Mouse (Mus musculus): ENCODE data around the gene Serinc3. TPM values are rescaled to one million over a fixed set of nuclear protein-coding genes. Genes with fewer than 3 reads are reported as not detected.

The Serinc3 gene
- polyA plus RNA-seq, 1 experiment, result 31.2 TPM

DNA sequence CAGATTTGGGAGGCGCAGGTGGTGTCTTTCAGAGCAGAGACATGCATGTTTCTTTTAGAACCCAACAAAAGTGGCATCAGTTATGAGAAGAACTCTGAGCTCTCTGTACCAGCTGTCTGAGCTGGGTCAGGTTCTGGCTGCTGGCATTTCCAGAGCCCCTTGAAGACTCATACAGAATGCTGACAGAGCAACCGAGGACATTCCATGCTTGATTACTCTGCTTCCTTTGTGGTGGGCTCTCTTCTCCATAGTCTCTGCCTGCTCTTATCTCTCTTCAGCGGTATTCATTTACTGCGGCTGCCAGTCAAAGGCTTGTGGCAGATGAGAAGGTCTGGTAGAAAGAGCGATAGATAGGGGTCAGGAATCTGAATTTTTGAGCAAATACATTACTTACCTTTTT lies 41.3 kb upstream of the Serinc3 start:
- Histone ChIP-seq H3K27me3 (replicated peaks) (no peaks in the 10 kb centered on the region), H3K9me3 (no peaks in the 10 kb centered on the region), H3K36me3 (replicated peaks; ENCODE audit: low read length) (peaks cover under 1% of the 10 kb centered on the region), H3K4me1 (peaks cover 65% of the 10 kb centered on the region), H3K4me3 (replicated peaks) (no peak overlapping the region)
- TF ChIP-seq GATA1 (IDR thresholded peaks at IDR 0.05; ENCODE audit: borderline replicate concordance, low read length) (no peak), FLI1 (IDR thresholded peaks at IDR 0.05; ENCODE audit: low read length) (no peak)

DNA sequence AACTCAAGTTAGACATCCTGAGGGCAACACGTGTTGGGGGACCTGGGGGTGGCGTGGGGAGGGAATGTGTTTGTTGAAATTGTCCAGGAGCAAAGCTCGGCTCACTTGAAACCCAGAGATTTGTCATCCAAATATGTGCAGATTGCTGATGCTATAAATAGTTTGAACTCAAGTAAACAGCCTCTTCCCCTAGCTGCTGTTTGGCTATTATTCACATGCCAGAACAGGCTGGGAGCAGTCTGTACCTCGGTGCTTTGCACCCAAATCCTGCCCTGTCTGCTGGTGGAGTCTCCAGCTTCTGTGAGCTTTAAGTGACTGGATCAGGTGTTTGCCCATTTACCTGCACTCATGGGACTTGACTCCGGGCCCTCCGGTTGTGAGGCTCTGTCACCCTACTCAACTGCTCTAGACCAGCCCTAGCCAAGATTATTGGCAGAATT lies 40.9 kb upstream of the Serinc3 start:
- Histone ChIP-seq H3K9me3 (no peaks in the 10 kb centered on the region), H3K36me3 (replicated peaks; ENCODE audit: low read length) (peaks cover 5% of the 10 kb centered on the region), H3K4me3 (replicated peaks) (no peak overlapping the region), H3K27me3 (replicated peaks) (no peaks in the 10 kb centered on the region), H3K4me1 (peaks cover 61% of the 10 kb centered on the region)
- TF ChIP-seq GATA1 (IDR thresholded peaks at IDR 0.05; ENCODE audit: borderline replicate concordance, low read length), result no peak

DNA sequence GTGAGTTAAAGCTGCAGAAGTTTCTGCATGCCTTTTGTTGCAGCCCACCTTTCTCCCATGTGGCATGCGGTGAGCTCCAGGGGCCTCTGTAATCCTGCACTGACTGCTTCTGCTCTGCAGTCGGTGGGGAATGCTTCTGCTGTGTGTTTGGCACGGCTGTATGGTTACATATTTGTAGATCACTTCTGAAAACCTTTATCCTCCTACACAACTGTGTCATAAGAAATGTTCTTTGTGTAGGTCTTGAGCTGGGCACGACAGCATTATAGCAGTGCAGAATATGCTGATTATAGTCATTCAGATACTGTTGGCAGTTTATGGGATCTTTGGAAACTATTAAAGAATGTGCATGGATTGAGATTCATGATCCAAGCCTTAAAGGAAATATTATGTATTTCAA lies 40.4 kb upstream of the Serinc3 start:
- peaks cover 56% of the 10 kb centered on the region for H3K4me1 ChIP-seq
- TF ChIP-seq FLI1 (IDR thresholded peaks at IDR 0.05; ENCODE audit: low read length) (no peak), GATA1 (IDR thresholded peaks at IDR 0.05; ENCODE audit: borderline replicate concordance, low read length) (no peak)
- peaks cover 6% of the 10 kb centered on the region for H3K36me3 ChIP-seq (replicated peaks; ENCODE audit: low read length)
- H3K9me3 ChIP-seq, result no peaks in the 10 kb centered on the region
- no peaks in the 10 kb centered on the region for H3K27me3 ChIP-seq (replicated peaks)
- no peak overlapping the region for H3K4me3 ChIP-seq (replicated peaks)

DNA sequence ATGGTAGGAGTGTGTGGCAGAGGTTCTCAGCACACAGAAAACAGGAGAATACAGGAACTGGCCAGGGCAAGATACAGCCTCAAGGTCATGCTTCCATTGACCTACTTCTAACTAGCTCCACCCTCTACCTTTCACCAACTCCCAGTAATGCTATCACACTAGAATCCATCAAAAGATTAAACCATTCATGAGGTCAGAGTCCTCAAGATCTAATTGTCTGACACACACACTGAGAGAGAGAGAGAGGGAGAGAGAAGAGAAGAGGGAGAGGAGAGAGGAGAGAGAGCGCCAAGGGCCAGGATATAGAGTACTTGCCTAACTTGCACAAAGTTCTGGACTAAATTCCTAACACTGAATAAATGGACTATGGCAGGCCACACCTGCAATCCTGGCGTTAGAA lies 37.4 kb upstream of the Serinc3 start:
- TF ChIP-seq GATA1 (IDR thresholded peaks at IDR 0.05; ENCODE audit: borderline replicate concordance, low read length) (no peak), FLI1 (IDR thresholded peaks at IDR 0.05; ENCODE audit: low read length) (no peak)
- Histone ChIP-seq H3K9me3 (no peaks in the 10 kb centered on the region), H3K27me3 (replicated peaks) (no peaks in the 10 kb centered on the region), H3K36me3 (replicated peaks; ENCODE audit: low read length) (peaks cover 6% of the 10 kb centered on the region), H3K4me1 (peaks cover 43% of the 10 kb centered on the region), H3K4me3 (replicated peaks) (no peak overlapping the region)

DNA sequence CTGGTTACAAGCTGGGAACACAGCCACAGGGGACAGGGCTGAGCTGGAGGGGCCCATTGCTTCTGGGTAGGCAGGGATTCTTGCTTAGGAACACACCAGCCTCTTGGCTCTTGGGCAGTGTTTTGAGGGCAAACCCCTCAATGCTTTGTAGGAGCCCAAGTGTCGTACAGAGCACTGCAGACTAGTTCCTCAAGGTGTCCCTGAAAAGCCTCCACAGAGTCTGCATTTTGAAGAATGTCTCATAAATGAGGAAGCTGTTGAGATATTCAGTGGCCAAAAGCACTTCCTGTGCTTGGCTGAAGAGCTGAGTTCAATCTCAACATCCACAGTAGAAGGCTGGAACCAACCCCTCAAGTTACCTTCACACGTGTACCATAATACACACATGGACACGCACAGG lies 31.8 kb upstream of the Serinc3 start:
- H3K27me3 ChIP-seq (replicated peaks), result no peaks in the 10 kb centered on the region
- H3K4me1 ChIP-seq, result peaks cover 48% of the 10 kb centered on the region
- H3K9me3 ChIP-seq, result no peaks in the 10 kb centered on the region
- H3K36me3 ChIP-seq (replicated peaks; ENCODE audit: low read length), result peaks cover 10% of the 10 kb centered on the region
- TF ChIP-seq FLI1 (IDR thresholded peaks at IDR 0.05; ENCODE audit: low read length) (no peak), GATA1 (IDR thresholded peaks at IDR 0.05; ENCODE audit: borderline replicate concordance, low read length) (no peak)
- no peak overlapping the region for H3K4me3 ChIP-seq (replicated peaks)

DNA sequence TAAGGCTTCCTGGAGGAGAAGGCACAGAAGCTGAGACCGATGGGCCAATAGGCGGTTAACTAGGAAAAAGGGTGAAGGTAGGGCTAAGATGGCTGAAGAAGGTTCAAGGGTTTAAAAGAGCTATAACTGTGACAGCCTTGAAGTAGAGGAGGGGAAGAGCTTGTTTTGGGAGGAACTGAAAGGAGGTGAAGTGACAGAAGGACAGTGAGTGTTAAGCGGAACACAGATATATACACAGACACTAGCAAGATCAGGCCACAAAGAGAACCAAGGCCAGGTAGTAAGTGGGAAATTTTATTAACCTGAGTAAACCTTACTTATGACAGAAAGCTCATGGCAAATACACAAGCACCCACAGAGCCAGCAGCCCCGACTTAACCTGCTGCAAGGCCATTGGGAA lies 31.4 kb upstream of the Serinc3 start:
- H3K9me3 ChIP-seq, result no peaks in the 10 kb centered on the region
- peaks cover 48% of the 10 kb centered on the region for H3K4me1 ChIP-seq
- TF ChIP-seq GATA1 (IDR thresholded peaks at IDR 0.05; ENCODE audit: borderline replicate concordance, low read length) (no peak), FLI1 (IDR thresholded peaks at IDR 0.05; ENCODE audit: low read length) (no peak)
- peaks cover 12% of the 10 kb centered on the region for H3K36me3 ChIP-seq (replicated peaks; ENCODE audit: low read length)
- H3K4me3 ChIP-seq (replicated peaks), result no peak overlapping the region
- H3K27me3 ChIP-seq (replicated peaks), result no peaks in the 10 kb centered on the region

DNA sequence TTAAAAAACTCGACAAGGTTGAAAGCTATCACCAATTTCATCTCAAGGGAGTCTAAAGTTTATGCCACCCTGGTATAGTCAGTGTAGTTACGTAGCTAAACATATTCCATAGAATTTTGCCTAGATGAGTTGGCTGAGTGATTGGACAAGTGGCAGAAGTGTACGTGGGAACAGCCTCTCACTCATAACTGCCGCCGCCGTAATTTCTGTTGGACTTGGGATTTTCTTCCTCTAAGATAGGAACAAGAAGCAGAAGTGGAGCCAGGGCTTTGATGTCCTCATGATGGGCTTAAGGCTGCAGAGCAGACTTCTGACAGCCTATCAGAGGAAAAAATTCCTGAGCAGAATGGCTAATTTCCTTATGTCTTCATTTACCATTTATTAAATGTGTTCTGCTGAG lies 30.7 kb upstream of the Serinc3 start:
- Histone ChIP-seq H3K4me1 (peaks cover 48% of the 10 kb centered on the region), H3K27me3 (replicated peaks) (no peaks in the 10 kb centered on the region), H3K9me3 (no peaks in the 10 kb centered on the region), H3K36me3 (replicated peaks; ENCODE audit: low read length) (peaks cover 6% of the 10 kb centered on the region), H3K4me3 (replicated peaks) (no peak overlapping the region)
- TF ChIP-seq FLI1 (IDR thresholded peaks at IDR 0.05; ENCODE audit: low read length) (no peak), GATA1 (IDR thresholded peaks at IDR 0.05; ENCODE audit: borderline replicate concordance, low read length) (no peak)

DNA sequence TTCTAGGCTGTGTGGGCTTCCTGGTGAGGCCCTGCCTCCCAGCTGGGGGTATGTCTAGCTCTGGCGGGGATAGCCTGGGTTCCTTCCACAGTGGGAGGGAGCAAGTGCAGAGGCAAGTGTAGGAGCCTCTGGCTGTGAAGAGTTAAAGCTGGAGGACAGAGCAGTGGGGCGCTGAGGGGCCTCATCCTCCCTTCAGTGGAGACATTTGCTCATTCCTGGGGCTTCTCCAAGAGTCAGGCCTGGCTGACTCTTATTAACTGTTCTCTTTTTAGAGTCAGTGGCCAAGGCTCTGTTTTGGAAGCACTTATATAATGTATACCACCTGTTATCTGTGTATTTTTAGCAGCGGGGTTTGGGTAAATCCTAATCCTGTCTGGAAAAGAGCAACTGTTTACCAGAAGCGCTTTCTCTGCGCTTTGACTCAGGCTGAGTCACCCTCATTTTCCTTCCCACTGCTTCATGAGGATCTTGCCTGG lies 30.3 kb upstream of the Serinc3 start:
- no peaks in the 10 kb centered on the region for H3K27me3 ChIP-seq (replicated peaks)
- no peak for TF ChIP-seq GATA1 (IDR thresholded peaks at IDR 0.05; ENCODE audit: borderline replicate concordance, low read length)
- TF ChIP-seq FLI1 (IDR thresholded peaks at IDR 0.05; ENCODE audit: low read length), result no peak
- H3K9me3 ChIP-seq, result no peaks in the 10 kb centered on the region
- H3K4me1 ChIP-seq, result peaks cover 48% of the 10 kb centered on the region
- H3K4me3 ChIP-seq (replicated peaks), result no peak overlapping the region
- peaks cover 6% of the 10 kb centered on the region for H3K36me3 ChIP-seq (replicated peaks; ENCODE audit: low read length)

DNA sequence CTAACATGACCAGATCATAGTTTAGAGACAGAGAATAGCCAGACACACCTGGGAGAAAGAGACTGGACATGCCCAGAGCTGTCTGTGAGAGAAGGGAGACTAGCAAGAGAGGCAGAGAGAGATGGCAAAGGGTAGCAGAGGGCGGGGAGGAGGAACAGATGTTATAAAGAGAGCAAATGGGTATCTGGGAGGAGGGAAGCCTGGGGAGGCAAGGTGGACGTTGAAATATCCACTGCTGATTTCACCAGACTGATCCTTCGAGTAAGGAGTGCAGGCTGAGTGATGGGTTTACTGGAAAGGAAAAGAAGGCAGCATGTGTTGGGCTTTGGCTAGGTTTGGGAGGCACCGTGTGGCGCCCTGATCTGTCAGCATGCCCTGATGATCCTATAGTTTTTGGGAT lies 29.5 kb upstream of the Serinc3 start:
- no peak overlapping the region for H3K4me3 ChIP-seq (replicated peaks)
- H3K27me3 ChIP-seq (replicated peaks), result no peaks in the 10 kb centered on the region
- H3K4me1 ChIP-seq, result peaks cover 48% of the 10 kb centered on the region
- H3K36me3 ChIP-seq (replicated peaks; ENCODE audit: low read length), result peaks cover 6% of the 10 kb centered on the region
- TF ChIP-seq GATA1 (IDR thresholded peaks at IDR 0.05; ENCODE audit: borderline replicate concordance, low read length), result no peak
- no peak for TF ChIP-seq FLI1 (IDR thresholded peaks at IDR 0.05; ENCODE audit: low read length)
- H3K9me3 ChIP-seq, result no peaks in the 10 kb centered on the region

DNA sequence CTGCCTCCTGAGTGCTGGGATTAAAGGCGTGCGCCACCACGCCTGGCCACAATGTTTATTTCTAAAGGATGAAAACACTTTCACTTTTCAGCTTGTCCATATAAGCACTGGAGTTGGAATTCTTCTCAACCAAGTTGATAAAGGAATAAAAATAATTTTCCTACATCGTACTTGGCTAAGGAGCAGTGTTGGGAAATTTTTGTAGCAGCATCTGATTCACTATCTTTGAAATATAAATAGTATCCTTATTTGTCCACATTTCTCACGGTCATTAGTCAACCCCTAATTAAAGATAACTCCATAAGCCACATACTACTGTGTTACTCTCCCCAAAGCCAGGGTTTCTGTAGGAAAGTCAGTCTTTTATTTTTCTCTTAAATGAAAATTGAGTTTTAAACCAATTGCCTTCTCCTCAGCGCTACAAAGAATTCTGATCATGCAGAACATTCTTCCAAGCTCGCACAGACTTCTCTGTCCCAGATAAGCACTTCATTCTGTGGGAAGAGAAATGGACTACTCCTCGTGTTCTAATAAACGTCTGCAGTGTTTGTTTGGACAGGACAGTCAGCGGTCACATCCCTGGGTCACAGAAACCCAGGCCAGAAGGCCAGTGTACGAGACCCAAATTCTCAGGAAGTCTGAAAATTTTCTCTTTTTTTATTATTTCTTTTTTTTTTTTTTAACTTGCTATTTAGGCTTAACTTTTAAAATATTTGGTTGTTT lies 26.1 kb upstream of the Serinc3 start:
- Histone ChIP-seq H3K27me3 (replicated peaks) (no peaks in the 10 kb centered on the region), H3K4me1 (peaks cover 42% of the 10 kb centered on the region), H3K36me3 (replicated peaks; ENCODE audit: low read length) (peaks cover 11% of the 10 kb centered on the region)

More for the DNA sequence above, 26.1 kb upstream of the Serinc3 start:
- Histone ChIP-seq H3K4me3 (replicated peaks) (no peak overlapping the region), H3K9me3 (no peaks in the 10 kb centered on the region)
- TF ChIP-seq GATA1 (IDR thresholded peaks at IDR 0.05; ENCODE audit: borderline replicate concordance, low read length), result no peak
- no peak for TF ChIP-seq FLI1 (IDR thresholded peaks at IDR 0.05; ENCODE audit: low read length)

All from megakaryocyte, embryonic 14.5 days (primary cell).